Mouse (Mus musculus): ENCODE measurements around the gene Sox13.
A peak's percentile ranks its signal among the peaks of the same experiment; 100 is the strongest.

DNA sequence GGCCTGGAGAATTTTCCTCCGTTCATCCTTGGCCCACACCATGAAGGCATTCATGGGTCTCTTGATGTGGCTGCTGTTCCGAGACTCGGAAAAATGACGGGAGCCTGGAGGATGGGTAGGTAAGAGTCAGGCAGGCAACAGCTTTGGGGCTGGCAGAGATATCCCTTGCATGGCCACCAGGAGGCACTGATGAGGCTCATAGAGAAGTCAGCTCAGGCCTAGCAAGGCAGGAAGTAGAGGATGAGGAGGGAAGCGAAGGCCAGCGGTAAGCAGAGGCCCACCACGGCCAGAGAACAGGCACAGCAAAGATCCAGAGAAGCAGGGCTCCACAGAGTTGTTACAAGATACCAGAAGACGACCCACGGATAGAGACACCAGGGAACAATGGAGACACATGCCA lies 38.7 kb downstream of the Sox13 start:
- TF ChIP-seq EP300 (IDR thresholded peaks at IDR 0.05; ENCODE audit: low read depth in 1 of 2, low read length in 2 of 2): no peak
- 0 out of 2 replicates have a peak, but pooled peaks have one; percentile 27 for TF ChIP-seq NELFE (IDR thresholded peaks at IDR 0.05; ENCODE audit: low read depth, low read length)
- no peak for TF ChIP-seq TCF12 (IDR thresholded peaks at IDR 0.05; ENCODE audit: low read depth, low read length)
- no peak for TF ChIP-seq ZNF384 (IDR thresholded peaks at IDR 0.05; ENCODE audit: low read depth, low read length)
